Mouse (Mus musculus) olfactory bulb, adult 2 months (tissue): Measurements from ENCODE around the gene Mapk12.

Experiments
- CTCF ChIP-seq: fragments of 200-500 bp; IDR thresholded peaks from 2 replicates; pipeline ENCODE4 v1.5.1; 2012; ENCODE audit warnings: low read depth, mild to moderate bottlenecking, low read length, moderate library complexity; ENCODE audit not compliant: insufficient read depth
- POLR2A ChIP-seq: fragments of 200-500 bp; IDR thresholded peaks from 2 replicates; pipeline ENCODE4 v1.6.1; 2012; ENCODE audit warnings: mild to moderate bottlenecking, low read depth, low read length, moderate library complexity; ENCODE audit not compliant: insufficient read depth

DNA sequence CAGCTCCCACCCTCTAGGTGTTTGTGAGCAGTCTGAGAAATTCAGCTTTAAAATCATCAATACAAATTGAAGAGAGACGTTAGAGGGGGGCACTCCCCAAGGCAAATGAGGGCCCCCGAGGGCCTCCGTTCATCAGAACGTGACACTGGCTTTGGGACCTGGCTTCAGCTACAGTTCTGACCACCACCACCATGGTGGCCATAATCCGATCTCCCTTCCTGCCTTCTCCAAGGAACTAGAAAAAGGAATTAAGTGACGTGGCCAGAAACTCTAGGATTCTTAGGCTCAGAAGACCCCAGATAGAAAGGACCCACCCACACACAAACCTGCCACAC lies 39.1 kb upstream of the Mapk12 start:
- TF ChIP-seq POLR2A = no peak
- TF ChIP-seq CTCF = no peak
